Mouse (Mus musculus) megakaryocyte, embryonic 14.5 days (primary cell): ENCODE data around the gene Cenpu.

Experiments
- FLI1 ChIP-seq: IDR thresholded peaks from 2 replicates; pipeline ENCODE4 v1.6.1; 2012; ENCODE audit warnings: low read length, inconsistent platforms, mixed read lengths
- GATA1 ChIP-seq: IDR thresholded peaks from 3 replicates; pipeline ENCODE4 v1.6.1; 2012; ENCODE audit warnings: mixed read lengths, low read length, inconsistent platforms, borderline replicate concordance

DNA sequence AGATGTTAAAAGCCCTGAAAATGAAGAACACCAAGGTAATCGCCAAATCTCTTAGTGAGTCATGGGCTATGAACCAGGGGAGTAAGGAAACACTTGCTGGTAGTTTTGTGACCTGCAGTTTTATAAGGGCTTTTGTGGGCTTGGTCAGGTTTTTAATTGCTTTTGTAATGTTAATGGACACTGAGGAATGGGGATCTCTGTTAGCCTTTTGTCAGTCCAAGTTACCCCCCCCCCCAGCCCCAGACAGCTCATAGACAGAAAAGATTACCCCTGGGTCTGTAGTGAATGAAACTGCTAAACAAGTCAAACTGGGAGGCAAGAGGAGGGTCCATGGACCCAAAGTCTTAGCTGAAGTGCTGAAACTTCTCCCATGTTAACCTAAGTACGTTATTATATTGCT is 21.6 kb downstream of the Cenpu start:
- no peak for TF ChIP-seq FLI1
- no peak for TF ChIP-seq GATA1
